Mouse (Mus musculus): Measurements from ENCODE around the gene Ifitm3. TPM values are rescaled to one million over a fixed set of nuclear protein-coding genes. Genes with fewer than 3 reads are reported as not detected.
"Not testable (repeated sequence)": the region's sequence is repeated elsewhere in the genome, so short reads cannot be mapped to it uniquely, and the experiment has no call there.

Gene Ifitm3
- total RNA-seq, 2 experiments from 2014 or later, result 6.9 to 13.0 TPM

- no peak for DNase-seq (ENCODE audit: low spot score in 2 of 2)
Observed at GRCm38 (mm10) chr7:141038090-141039032, 27.8 kb upstream of the Ifitm3 start.

DNA sequence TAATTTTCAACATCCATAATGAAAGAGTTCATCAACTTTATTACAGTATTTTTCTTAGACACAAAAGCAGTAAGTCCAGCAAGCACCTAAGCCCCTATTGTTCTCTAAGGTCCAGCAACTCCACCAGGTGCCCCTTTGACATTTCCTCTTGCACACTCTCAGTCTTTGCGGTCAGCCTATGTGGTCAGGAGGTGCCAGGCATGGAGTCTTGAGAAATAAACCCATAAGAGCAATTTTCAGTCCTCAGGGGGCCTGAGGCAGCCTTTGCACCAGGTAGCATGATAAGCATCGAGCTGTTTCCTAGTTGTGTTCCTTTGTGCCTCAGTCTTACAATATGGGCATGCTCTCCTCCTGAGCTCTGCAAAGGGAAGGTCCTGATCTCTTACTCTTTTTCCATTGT is 26.1 kb upstream of the Ifitm3 start:
- not testable (repeated sequence) for DNase-seq (ENCODE audit: low spot score in 2 of 2)

DNA sequence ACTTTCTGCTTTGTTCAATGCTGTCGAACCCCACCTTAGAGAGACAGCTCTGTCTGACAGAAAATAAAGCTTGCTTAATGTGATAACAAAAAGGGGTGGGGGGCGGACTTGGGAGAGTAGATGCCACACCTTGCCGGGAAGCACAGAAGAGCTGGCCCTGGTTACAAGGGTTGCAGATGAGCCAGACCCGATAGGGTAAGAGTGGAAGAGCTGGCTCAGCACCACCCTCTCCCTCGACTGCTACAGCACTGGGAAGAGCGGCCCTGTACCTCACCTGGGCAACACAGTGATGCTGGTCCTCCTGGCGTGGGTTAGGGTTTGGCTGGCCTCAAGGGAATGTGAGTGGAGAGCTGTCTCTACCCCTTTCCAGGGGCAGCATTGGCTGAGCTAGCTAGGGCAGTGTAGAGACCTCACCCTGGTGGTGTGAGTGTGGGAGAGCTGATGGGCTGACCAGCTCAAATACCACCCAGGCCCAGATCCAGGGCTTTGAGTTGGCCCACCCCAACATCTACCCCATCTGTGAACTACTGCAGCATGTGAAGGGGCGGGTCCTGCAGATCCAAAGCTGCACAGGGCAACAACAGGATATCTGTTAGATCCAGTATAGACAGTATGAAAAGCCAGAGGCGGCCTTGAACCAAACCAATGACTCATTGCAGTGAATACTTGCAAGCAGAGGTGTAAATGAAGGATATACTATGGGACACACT is 22.0 kb upstream of the Ifitm3 start:
- no peak for DNase-seq (ENCODE audit: low spot score in 2 of 2)

GRCm38 (mm10) chr7:141030390-141030789 is 19.8 kb upstream of the Ifitm3 start:
- DNase-seq (ENCODE audit: low spot score in 2 of 2), result no peak

DNA sequence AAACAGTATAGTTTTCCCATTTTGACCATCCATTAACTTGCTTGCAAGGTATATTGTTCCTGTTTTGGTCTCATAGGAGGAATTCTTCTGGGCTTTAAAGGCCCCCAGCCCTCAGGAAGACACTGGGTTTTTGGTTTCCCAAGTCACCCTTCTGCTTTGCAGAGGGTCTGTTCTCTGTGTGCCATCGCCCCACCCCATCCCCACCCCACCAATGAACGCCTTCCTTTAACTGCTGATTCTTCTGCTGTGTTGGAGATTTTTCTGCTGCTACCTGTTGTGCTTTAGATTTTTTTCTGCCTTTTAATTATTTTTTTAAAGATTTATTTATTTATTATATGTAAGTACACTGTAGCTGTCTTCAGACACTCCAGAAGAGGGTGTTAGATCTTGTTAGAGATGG is 18.3 kb upstream of the Ifitm3 start, which contains the start of gene Gm17387:
Gene Gm17387 (plus strand): TSS at position 301 of the 400 bp plus-strand sequence.
- DNase-seq (ENCODE audit: low spot score in 2 of 2), result no peak

DNA sequence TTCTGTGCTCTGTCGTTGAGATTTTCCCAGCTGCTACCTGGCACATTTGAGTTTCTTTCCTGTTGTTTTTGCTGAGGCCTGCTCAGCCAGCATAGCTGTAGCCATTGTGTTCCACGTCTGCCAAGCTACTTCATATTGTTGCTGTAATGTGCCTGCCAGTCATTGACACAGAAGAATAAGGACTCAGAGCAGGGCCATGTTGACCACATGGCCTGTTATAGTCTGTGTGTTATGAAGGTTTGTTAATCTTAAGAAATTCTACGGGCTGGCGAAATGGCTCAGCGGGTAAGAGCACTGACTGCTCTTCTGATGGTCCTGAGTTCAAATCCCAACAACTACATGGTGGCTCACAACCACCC is 16.1 kb upstream of the Ifitm3 start:
- DNase-seq (ENCODE audit: low spot score in 2 of 2), result no peak

- DNase-seq (ENCODE audit: low spot score in 2 of 2), result no peak
Observed at GRCm38 (mm10) chr7:141026097-141026739, 15.6 kb upstream of the Ifitm3 start.

DNA sequence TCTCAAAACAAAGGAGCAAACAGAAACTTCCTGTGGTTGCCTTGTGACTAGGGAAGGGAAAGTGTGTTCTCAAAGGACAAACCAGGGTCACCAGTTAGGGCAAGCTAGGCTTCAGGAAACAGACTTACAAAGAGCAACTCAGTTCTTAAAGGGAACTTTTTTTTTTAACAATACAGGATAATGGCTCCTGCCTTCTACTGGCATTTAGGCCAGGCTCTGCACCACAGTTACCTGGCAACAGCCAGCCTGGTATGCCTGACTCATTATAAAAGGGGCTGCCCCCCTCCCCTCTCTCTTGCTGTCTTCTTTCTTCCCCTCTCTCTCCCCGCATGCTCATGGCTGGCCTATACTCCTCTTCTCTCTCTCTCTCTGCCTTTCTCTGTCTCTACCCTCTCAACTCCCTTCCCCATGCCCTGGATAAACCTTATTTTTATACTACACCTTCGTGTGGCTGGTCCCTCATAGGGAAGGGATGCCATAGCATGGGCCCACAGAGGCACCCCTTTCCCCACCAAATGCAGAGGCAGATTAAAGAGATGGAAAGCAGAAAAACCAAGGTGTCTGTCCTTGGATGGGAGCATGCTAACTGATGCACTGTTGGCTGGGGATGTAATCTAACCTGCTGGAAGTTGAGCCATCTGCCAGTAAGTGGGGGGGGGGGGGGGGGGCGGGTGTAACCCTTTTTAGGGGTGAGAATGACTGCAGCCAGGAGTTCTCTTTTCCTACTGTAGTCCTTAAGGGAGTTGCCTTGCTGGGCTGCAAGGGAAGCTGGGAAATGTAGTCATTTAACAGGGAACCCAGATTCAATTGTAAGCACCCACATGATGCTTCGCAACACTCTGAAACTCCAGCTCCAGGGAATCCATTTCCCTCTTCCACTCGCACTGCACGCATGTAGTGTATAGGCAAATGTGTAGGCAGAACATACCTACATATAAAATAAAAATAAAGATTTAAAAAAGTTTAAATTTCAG is 14.6 kb upstream of the Ifitm3 start:
- DNase-seq (ENCODE audit: low spot score in 2 of 2), result no peak

DNA sequence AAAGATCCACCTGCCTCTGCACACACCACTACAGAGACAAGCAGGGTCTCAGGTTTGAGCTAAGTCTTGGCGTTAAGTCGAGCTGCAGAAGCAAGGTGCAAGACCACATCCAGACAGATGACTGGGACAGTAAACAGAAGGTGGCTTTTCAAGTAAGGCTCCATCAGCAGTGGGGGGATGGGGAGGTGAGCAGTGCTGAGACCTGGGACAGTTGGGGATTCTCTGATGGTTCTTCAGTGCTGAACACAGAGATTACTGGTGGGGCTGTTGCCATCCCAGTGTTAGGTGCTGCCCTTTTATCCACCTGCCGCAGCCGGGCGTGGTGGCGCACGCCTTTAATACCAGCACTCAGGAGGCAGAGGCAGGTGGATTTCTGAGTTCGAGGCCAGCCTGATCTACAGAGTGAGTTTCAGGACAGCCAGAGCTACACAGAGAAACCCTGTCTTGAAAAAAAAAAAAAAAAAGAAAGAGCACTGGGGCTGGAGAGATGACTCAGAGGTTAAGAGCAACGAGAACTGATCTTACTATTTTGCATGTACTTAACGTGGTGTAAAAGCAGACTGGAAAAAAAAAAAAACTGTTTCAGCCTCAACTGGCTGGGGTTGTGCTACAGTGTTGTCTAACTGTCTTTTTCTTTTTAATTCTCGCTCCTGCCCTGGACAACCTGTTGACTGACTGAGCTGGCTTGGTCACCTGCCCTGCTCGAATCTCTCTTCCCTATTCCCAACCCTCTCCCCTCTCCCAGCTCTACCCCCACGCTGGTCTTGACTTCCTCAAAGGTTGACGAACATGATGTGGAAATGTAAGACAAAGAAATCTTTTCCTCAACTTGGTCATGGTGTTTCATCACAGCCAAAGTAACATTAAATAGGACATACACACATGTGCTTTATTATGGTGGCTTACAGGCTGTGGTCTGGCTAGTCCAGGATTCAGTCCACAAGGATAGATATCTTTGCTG is 11.2 kb upstream of the Ifitm3 start:
- no peak for DNase-seq (ENCODE audit: low spot score in 2 of 2)

GRCm38 (mm10) chr7:141019028-141019427 is 8.5 kb upstream of the Ifitm3 start:
- DNase-seq (ENCODE audit: low spot score in 2 of 2), result no peak

GRCm38 (mm10) chr7:141017824-141018223 is 7.3 kb upstream of the Ifitm3 start, which contains the start of gene Ifitm6:
Gene Ifitm6, minus strand, starts transcription at chr7:141017924.
- DNase-seq (ENCODE audit: low spot score in 2 of 2), result not testable (repeated sequence)

GRCm38 (mm10) chr7:141016707-141017697 is 6.4 kb upstream of the Ifitm3 start:
- no peak for DNase-seq (ENCODE audit: low spot score in 2 of 2)

DNA sequence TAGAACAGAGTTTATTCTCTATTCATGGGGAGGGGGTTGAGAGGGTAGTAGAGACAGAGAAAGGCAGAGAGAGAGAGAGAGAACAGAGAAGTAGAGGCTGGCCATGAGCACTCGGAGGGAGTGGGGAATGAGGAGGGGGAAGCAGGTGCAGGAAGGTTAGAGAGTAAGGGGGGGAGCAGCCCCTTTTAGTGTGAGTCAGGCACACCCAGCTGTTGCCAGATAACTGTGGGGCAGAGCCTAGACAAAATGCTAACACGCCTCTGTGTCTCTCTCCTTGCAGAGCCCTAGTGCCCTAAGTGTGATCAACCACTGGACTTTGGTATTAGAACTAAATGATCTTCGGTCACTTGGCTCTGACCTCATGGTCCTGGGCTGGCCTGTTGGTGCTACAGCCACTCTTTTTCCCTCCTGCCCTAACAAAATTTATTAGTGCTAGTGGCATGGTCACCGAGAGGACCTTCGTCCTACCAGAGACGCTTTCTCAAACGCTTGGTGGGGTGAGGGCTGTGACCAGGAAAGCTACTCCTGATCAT is 734 bp upstream of the Ifitm3 start:
- DNase-seq (ENCODE audit: low spot score in 2 of 2), result no peak

DNA sequence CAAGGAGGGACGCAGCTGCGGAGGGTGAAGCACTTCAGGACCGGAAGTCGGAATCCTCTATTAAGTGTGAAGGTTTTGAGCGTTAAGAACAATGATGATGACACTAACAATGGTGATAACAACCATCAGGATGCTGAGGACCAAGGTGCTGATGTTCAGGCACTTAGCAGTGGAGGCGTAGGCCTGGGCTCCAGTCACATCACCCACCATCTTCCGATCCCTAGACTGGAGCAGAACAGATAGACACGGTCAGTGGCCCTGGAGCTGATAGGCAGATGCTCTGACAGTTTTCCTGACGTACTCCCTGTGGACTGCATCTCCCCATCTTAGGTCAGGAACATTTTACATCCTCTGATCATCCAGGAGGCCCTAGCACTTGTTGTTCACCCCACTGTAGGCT is 905 bp downstream of the Ifitm3 start:
- DNase-seq (ENCODE audit: low spot score in 2 of 2), result no peak

DNA sequence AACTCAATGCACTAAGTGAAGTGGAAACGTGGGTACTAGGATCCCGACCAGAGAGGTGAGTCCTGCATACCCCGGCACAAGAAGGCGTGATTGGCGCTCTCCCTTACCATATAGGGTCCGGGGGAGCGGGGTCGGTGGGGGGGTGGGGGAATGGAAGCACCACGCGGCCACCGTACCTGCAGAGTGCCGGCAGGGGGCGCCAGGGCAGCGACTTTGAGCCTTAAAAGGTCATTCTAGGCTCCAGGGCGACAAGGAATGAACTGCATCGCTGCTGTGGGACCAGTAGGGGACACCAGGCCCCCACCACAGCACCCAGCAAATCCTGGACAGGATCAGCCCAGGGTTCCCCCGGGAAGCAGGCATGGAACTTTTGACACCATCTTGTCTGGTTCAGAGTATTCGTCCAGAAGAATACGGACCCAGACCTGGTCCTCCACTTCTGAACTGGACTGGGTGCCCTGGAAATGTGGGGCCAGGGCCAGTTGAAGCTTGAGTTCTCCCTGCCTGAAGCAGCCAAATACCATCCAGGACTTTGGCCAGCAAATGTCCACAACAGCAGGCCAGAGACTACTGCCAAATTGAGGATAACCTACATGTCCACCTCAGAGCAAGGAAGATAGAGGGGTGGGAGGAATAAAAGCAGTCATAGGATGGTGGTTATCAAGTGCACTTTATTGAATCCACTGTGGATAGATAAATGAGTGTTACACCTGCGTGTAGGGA is 1.5 kb downstream of the Ifitm3 start:
- DNase-seq (ENCODE audit: low spot score in 2 of 2), result peak; percentile 37 to 50

DNA sequence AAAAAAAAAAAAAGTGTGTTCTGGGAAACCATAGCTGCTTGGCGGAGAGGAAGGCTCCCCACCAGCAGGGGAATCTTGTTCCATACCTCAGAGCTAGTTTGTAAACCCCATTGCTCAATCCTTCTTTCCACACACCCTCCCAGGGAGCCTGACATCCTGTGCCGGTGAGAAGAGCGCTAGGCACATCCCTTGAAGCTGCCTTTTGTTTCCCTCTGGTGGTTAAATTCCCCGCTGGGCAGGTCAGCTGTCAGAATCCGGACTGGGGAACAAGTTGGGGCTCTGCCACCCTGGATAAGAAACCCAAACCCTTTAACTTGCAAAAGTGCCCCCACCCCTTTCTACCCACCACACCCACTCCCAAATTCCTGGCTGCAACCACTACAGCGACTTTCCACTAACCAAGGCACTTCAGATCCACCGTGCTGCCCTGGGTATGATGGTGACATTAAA is 2.2 kb downstream of the Ifitm3 start:
- no peak for DNase-seq (ENCODE audit: low spot score in 2 of 2)

GRCm38 (mm10) chr7:141006914-141007313 is 3.7 kb downstream of the Ifitm3 start:
- DNase-seq (ENCODE audit: low spot score in 2 of 2), result no peak
